Mouse (Mus musculus) midbrain, embryonic 12.5 days (tissue): ENCODE data around the gene Cebpe. TPM values are rescaled to one million over a fixed set of nuclear protein-coding genes. Genes with fewer than 3 reads are reported as not detected.

Experiments used
- ATAC-seq: fragments of 200-750 bp; cut with Nextera tagmentation; 2 replicates; pipeline ENCODE4 v1.8.0; 2017; ENCODE audit warnings: low read depth, moderate TSS enrichment, moderate library complexity; ENCODE audit not compliant: low FRiP score
- H3K27ac ChIP-seq: fragments of 300-500 bp; sonication (generic); replicated peaks from 2 replicates; pipeline ENCODE4 v1.5.1; 2016; ENCODE audit warnings: mild to moderate bottlenecking
- H3K27me3 ChIP-seq: fragments of 300-500 bp; sonication (generic); 2 replicates; pipeline ENCODE4 v1.6.1; 2016; ENCODE audit warnings: mild to moderate bottlenecking
- H3K36me3 ChIP-seq: fragments of 300-500 bp; sonication (generic); 2 replicates; pipeline ENCODE4 v1.6.1; 2016
- H3K4me1 ChIP-seq: fragments of 300-500 bp; sonication (generic); 2 replicates; pipeline ENCODE4 v1.6.1; 2016
- H3K4me2 ChIP-seq: fragments of 300-500 bp; sonication (generic); replicated peaks from 2 replicates; pipeline ENCODE4 v1.6.1; 2016; ENCODE audit warnings: mild to moderate bottlenecking, moderate library complexity
- H3K4me3 ChIP-seq: fragments of 300-500 bp; sonication (generic); 2 replicates; pipeline ENCODE4 v1.5.1; 2016; ENCODE audit warnings: mild to moderate bottlenecking
- H3K9ac ChIP-seq: fragments of 300-500 bp; sonication (generic); replicated peaks from 2 replicates; pipeline ENCODE4 v1.6.1; 2016; ENCODE audit warnings: mild to moderate bottlenecking, moderate library complexity
- H3K9me3 ChIP-seq: fragments of 300-500 bp; sonication (generic); 2 replicates; pipeline ENCODE4 v1.6.1; 2016; ENCODE audit warnings: mild to moderate bottlenecking
- WGBS: fragments of 180-500 bp; shearing (Covaris S2); methylation state at CpG from one replicate; pipeline ENCODE4 v1.1.7; 2016; 5-methylcytosine and 5-hydroxymethylcytosine counted together
- polyA plus RNA-seq: library from polyadenylated mRNA; unstranded; fragments of >200 nt; fragmentation: Nextera tagmentation; extraction: Ambion mirVana; gene quantifications from 2 replicates; pipeline ENCODE4 v1.2.1, GENCODE M21; 2016

Gene Cebpe
- polyA plus RNA-seq, 1 experiment from 2014 or later, result 0.38 TPM

GRCm38 (mm10) chr14:54737634-54738033 is 25.7 kb upstream of the Cebpe start:
- WGBS, result 39% methylated on average over 10 of the region's 10 CpGs
- no peaks in the 10 kb centered on the region for H3K9me3 ChIP-seq
- H3K9ac ChIP-seq, result no peak overlapping the region
- ATAC-seq, result no peak
- H3K4me2 ChIP-seq, result no peak overlapping the region
- peaks cover 9% of the 10 kb centered on the region; the same call in 1 of the 2 replicates for H3K4me1 ChIP-seq
- H3K4me3 ChIP-seq, result no peak overlapping the region
- H3K27me3 ChIP-seq, result 0 out of 2 replicates have a peak, but pooled peaks cover 4% of the 10 kb centered on the region
- H3K36me3 ChIP-seq, result no peaks in the 10 kb centered on the region
- H3K27ac ChIP-seq, result no peak overlapping the region

- Histone ChIP-seq H3K4me2 (no peak overlapping the region), H3K9ac (no peak overlapping the region), H3K27ac (no peak overlapping the region), H3K4me1 (peaks cover 9% of the 10 kb centered on the region; the same call in 1 of the 2 replicates), H3K9me3 (no peaks in the 10 kb centered on the region), H3K27me3 (0 out of 2 replicates have a peak, but pooled peaks cover 4% of the 10 kb centered on the region), H3K36me3 (no peaks in the 10 kb centered on the region), H3K4me3 (no peak overlapping the region)
- WGBS, result 35% methylated on average over 14 of the region's 14 CpGs
- 0 out of 2 replicates have a peak, but pooled peaks have one; percentile 60 for ATAC-seq
Measured at GRCm38 (mm10) chr14:54736555-54737552, 24.9 kb upstream of the Cebpe start.

GRCm38 (mm10) chr14:54735221-54735620 is 23.2 kb upstream of the Cebpe start:
- Histone ChIP-seq H3K27ac (no peak overlapping the region), H3K4me3 (no peak overlapping the region), H3K36me3 (no peaks in the 10 kb centered on the region), H3K9ac (no peak overlapping the region), H3K9me3 (no peaks in the 10 kb centered on the region), H3K27me3 (0 out of 2 replicates have a peak, but pooled peaks cover 4% of the 10 kb centered on the region), H3K4me1 (peaks cover 9% of the 10 kb centered on the region; the same call in 1 of the 2 replicates), H3K4me2 (no peak overlapping the region)
- no peak for ATAC-seq
- 83% methylated on average over 4 of the region's 4 CpGs for WGBS

GRCm38 (mm10) chr14:54734004-54734403 is 22.0 kb upstream of the Cebpe start:
- Histone ChIP-seq H3K4me1 (peaks cover 9% of the 10 kb centered on the region; the same call in 1 of the 2 replicates), H3K27ac (no peak overlapping the region), H3K9ac (no peak overlapping the region), H3K4me2 (no peak overlapping the region), H3K4me3 (no peak overlapping the region), H3K36me3 (no peaks in the 10 kb centered on the region), H3K9me3 (no peaks in the 10 kb centered on the region), H3K27me3 (0 out of 2 replicates have a peak, but pooled peaks cover 4% of the 10 kb centered on the region)
- WGBS, result 72% methylated on average over 4 of the region's 4 CpGs
- no peak for ATAC-seq

DNA sequence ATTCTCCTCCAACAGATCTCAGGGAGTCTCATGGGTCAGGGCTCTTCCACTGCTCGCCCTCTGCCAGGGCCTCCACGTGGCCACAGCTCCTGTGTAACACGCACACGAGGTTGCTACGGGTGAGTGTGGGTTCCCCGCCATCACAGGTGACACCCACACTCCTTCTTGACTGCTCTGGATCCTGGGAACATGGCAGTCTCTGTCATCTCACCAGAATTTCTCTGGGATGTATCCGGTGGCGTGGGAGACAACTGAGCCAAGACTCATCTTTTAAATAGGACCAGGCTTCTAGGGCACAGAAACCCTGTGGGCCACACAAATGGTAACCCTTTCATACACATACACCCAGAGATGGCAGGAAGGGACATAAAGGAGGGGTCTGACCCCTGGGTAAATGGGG is 20.2 kb upstream of the Cebpe start:
- Histone ChIP-seq H3K36me3 (no peaks in the 10 kb centered on the region), H3K27ac (no peak overlapping the region), H3K4me2 (no peak overlapping the region), H3K9me3 (no peaks in the 10 kb centered on the region), H3K27me3 (no peaks in the 10 kb centered on the region), H3K4me3 (no peak overlapping the region), H3K4me1 (peaks cover 4% of the 10 kb centered on the region; the same call in 1 of the 2 replicates), H3K9ac (no peak overlapping the region)
- WGBS, result 92% methylated on average over 8 of the region's 8 CpGs
- ATAC-seq, result no peak

GRCm38 (mm10) chr14:54730305-54730704 is 18.3 kb upstream of the Cebpe start:
- Histone ChIP-seq H3K9ac (no peak overlapping the region), H3K9me3 (no peaks in the 10 kb centered on the region), H3K4me3 (no peak overlapping the region), H3K27me3 (no peaks in the 10 kb centered on the region), H3K4me1 (no peaks in the 10 kb centered on the region), H3K27ac (no peak overlapping the region), H3K4me2 (no peak overlapping the region), H3K36me3 (no peaks in the 10 kb centered on the region)
- ATAC-seq, result no peak
- 92% methylated on average over 6 of the region's 6 CpGs for WGBS

DNA sequence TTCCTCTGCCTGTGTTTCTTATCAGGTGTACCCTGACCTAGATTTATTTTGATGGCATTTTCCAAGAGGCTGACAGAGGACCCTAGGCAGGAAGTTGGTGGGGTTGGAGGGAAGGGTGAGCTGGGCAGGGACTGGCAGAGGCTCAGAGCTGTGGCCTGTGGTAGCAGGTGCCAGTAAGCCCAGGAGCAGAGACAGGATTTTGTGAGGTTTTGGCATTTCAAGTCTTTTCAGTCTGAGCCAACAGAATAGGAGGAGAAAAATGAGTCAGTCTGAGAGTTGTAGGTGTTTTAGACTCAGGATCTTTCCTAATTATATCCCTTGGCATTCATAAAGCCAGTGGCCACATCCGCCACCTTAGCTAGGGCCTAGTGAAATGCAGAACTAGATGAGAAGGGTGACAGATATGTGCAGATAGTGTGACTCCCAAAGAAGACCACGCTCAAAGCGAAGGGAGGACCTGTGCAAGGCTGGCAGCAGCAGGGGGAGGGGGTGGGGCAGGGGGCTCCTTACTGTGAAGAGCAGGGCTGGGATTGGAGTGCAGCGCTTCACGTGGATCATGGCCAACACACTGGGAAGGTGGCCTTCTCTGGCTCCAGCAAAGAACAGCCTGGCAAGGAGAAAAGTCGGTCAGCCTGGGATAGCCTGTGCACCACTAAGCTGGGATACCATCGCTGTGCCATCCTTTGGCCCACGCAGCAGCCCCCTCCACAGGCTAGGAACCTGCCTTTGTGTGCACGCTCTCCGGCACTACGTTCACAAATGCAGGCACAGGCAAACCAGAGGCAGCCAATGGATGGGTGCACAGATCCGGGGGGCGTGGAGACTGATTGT is 17.1 kb upstream of the Cebpe start:
- 65% methylated on average over 13 of the region's 13 CpGs for WGBS
- H3K36me3 ChIP-seq, result no peaks in the 10 kb centered on the region

GRCm38 (mm10) chr14:54727565-54727964 is 15.6 kb upstream of the Cebpe start:
- H3K27me3 ChIP-seq, result no peaks in the 10 kb centered on the region
- ATAC-seq, result no peak
- no peak overlapping the region for H3K4me2 ChIP-seq
- no peaks in the 10 kb centered on the region for H3K36me3 ChIP-seq
- no peak overlapping the region for H3K4me3 ChIP-seq
- H3K9ac ChIP-seq, result no peak overlapping the region
- no peak overlapping the region for H3K27ac ChIP-seq
- H3K4me1 ChIP-seq, result no peaks in the 10 kb centered on the region
- whole genome bisulfite sequencing, result 77% methylated on average over 5 of the region's 5 CpGs
- no peaks in the 10 kb centered on the region for H3K9me3 ChIP-seq

More for the DNA sequence above, 17.1 kb upstream of the Cebpe start:
- Histone ChIP-seq H3K27ac (no peak overlapping the region), H3K27me3 (no peaks in the 10 kb centered on the region), H3K9me3 (no peaks in the 10 kb centered on the region), H3K4me2 (no peak overlapping the region), H3K4me3 (no peak overlapping the region), H3K4me1 (no peaks in the 10 kb centered on the region), H3K9ac (no peak overlapping the region)
- no peak for ATAC-seq

- Histone ChIP-seq H3K9me3 (no peaks in the 10 kb centered on the region), H3K4me3 (no peak overlapping the region), H3K4me2 (no peak overlapping the region), H3K9ac (no peak overlapping the region), H3K4me1 (no peaks in the 10 kb centered on the region), H3K27ac (no peak overlapping the region), H3K36me3 (no peaks in the 10 kb centered on the region), H3K27me3 (no peaks in the 10 kb centered on the region)
- ATAC-seq, result no peak
- 84% methylated on average over 6 of the region's 6 CpGs for WGBS
Measured at GRCm38 (mm10) chr14:54724049-54724448, 12.1 kb upstream of the Cebpe start.

- WGBS, result 83% methylated on average over 10 of the region's 10 CpGs
Measured at GRCm38 (mm10) chr14:54721711-54722110, 9.7 kb upstream of the Cebpe start.

GRCm38 (mm10) chr14:54720654-54721350 is 8.8 kb upstream of the Cebpe start:
- ATAC-seq, result no peak
- no peak overlapping the region for H3K9ac ChIP-seq
- no peaks in the 10 kb centered on the region for H3K27me3 ChIP-seq
- no peaks in the 10 kb centered on the region for H3K4me1 ChIP-seq
- no peak overlapping the region for H3K4me3 ChIP-seq
- no peak overlapping the region for H3K27ac ChIP-seq
- WGBS, result 85% methylated on average over 7 of the region's 7 CpGs
- no peaks in the 10 kb centered on the region for H3K9me3 ChIP-seq
- H3K36me3 ChIP-seq, result no peaks in the 10 kb centered on the region
- H3K4me2 ChIP-seq, result no peak overlapping the region

More at GRCm38 (mm10) chr14:54721711-54722110, 9.7 kb upstream of the Cebpe start:
- Histone ChIP-seq H3K9me3 (no peaks in the 10 kb centered on the region), H3K9ac (no peak overlapping the region), H3K27ac (no peak overlapping the region), H3K4me1 (no peaks in the 10 kb centered on the region), H3K4me2 (no peak overlapping the region), H3K4me3 (no peak overlapping the region), H3K27me3 (no peaks in the 10 kb centered on the region), H3K36me3 (no peaks in the 10 kb centered on the region)
- no peak for ATAC-seq
